Mouse (Mus musculus): Measurements from ENCODE around the gene Clybl.

GRCm38 (mm10) chr14:122140126-122140525, 41.4 kb upstream of the Clybl start:
- TF ChIP-seq POLR2A (IDR thresholded peaks at IDR 0.05; ENCODE audit: extremely low read depth, insufficient read depth, low read length) = no peak
- TF ChIP-seq CTCF (IDR thresholded peaks at IDR 0.05; ENCODE audit: extremely low read depth, insufficient read depth, low read length) = no peak

All from cortical plate, adult 2 months (tissue).